Mouse (Mus musculus) left cerebral cortex, postnatal 36 days (tissue): ENCODE measurements around the gene Mars2. TPM values are rescaled to one million over a fixed set of nuclear protein-coding genes. Genes with fewer than 3 reads are reported as not detected.

Experiments used
- DNase-seq, 2 experiments: peaks; one replicate each; pipeline ENCODE4 v3.0.0; 2021 to 2022; ENCODE audit warnings: low spot score in 2 of 2, mixed read lengths in 1 of 2
- intact Hi-C: fragments of 180-260 bp; cut with DNase I; formaldehyde crosslinking; loops from one replicate; pipeline ENCODE4 v1.15.1; 2025
- total RNA-seq, 2 experiments: library from RNA; stranded (reverse); gene quantifications; 2 replicates each; pipeline ENCODE4 v1.2.3; 2021

Gene Mars2
- total RNA-seq = 1 to 10 TPM; 8.4 to 9.8 TPM

DNA sequence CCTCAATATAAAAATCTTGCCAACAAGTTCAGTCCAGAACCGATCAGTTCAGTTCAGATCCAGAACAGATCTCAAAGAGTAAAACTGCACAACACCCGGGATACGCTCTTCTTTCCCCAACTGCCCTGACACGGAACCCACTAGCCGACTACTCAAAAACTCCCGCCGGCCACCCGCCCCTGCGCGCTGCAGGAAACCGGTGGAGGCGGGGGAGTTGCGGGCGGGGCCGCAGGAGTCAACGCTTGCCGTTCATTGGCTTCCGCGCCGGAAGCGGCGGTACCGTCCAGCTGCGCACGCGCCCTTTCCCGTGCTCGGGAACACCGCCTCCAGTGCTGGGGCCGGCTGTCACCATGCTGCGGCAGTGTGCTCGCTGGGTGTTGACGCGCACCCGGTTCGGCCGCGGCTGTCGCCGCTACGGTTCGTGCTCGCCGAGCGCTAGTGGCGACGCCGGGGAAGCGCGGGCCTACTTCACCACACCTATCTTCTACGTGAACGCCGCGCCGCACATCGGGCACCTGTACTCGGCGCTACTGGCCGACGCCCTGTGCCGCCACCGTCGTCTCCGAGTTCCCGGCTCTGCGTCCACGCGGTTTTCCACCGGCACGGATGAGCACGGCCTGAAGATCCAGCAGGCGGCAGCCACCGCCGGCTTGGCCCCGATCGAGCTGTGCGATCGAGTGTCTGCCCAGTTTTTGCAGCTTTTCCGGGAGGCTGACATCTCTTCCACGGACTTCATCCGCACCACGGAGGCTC is at the start of gene Mars2:
Gene Mars2 (plus strand): TSS at position 288 of the 753 bp plus-strand sequence.
- intact Hi-C loops = loop anchor here (2.0 to 5.0 kb wide), 3 partner anchors 106 to 635 kb away; partner anchors contain the start of genes Hspd1, Hspe1 and Mob4
- DNase-seq = peak; percentile 95 to 96

DNA sequence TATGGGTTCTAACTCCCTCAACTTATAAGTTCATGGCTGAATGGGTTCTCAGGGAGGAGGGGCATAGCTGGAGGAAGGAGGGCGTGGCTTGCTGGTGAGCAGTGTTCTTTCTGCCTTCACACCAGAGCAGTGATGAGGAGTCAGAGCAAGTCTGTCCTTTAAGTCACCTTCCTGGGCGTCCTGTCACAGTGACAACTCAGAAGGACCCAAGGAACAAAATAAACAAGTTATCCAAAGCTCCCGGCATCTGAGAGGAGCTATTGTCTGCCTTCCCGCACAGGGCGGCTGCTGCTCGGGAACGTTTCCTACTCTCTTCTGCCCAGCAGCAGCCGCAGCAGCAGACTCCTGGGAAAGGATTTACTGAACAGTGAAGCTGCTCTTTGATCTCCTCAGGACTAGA is 45.0 kb upstream of the Mars2 start:
- DNase-seq = no peak
- intact Hi-C loops = loop anchor here (5.0 kb wide), 1 partner anchor 35 kb away; the partner anchor contains the start of gene Rftn2

GRCm38 (mm10) chr1:55192824-55193223 is 44.2 kb upstream of the Mars2 start:
- no peak for DNase-seq
- intact Hi-C loops = loop anchor here (5.0 kb wide), 1 partner anchor 34 kb away; the partner anchor contains the start of gene Rftn2

DNA sequence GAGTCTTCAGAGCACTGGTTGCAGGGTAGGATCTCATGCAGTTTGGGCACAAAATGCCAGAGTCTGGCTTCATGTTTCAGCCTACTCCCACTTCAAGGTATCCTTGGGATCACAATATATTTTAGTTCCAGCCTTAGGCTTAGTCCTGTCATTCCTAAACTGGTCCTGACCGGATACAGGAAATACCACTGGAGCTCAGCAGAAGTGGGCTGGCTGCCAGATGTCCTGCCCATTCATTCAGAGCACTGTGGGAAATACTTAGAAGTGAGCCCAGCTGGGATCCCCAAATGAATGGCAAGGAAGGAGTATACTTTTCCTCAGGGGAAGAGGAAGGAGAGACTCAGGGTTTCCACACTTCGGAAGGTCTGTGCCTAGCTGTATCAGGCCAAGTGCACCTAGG is 43.7 kb upstream of the Mars2 start:
- intact Hi-C loops = loop anchor here (5.0 kb wide), 1 partner anchor 34 kb away; the partner anchor contains the start of gene Rftn2
- no peak for DNase-seq

- intact Hi-C loops = loop anchor here (5.0 kb wide), 1 partner anchor 33 kb away; the partner anchor contains the start of gene Rftn2
- DNase-seq = no peak
These were observed 42.7 kb upstream of the Mars2 start for GRCm38 (mm10) chr1:55194064-55194915.

DNA sequence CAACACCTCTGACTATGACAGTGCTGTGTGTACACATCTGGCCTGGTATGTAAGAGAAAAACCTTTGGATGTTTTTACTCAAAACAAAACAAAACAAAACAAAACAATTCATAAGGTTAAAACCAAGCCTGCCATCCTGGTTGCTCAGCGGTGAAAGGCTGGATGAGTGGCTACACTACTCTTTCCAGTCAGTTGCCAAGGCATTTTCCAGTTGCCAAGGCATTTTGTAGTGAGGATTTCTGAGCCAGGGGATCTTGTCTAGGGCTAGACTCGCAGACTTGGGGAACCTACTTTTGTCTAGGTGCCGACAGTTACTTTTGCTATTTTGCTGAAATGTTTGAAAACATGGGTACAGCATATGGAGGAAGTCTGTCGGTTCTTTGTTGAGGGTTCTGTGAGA is 42.0 kb upstream of the Mars2 start:
- intact Hi-C loops = no loop called here

DNA sequence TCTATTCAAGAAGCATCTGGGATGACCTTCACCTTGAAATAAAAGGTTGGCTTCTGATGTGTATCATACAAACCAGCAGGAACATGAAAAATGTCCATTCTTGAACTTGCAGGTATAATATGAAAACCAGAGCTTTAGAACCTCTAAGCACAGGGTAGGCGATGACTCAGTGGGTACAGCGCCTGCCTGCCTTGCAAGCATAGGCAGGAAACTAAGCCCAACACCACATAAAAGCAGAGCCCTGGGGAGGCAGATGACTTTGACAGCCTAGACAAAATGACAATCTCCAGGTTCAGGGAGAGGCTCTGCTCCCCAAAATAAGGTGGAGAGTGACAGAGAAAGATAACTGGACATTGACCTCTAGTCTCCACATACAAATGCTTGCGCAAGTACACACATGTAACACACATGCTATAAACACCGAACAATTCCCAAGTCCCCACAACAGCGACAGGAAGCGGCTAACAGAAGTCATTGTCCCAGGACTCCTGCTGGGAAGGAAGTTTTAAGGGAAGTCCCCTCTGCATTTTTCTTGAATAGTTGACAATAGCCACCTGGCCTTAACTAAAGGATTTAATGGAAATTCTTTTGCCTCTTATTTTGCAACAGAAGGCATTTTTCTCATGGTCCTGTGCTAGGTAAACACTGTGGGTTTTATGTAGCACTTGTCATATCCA is 40.5 kb upstream of the Mars2 start:
- no peak for DNase-seq
- intact Hi-C loops = no loop called here

More for the DNA sequence above, 42.0 kb upstream of the Mars2 start:
- DNase-seq = no peak

- DNase-seq = no peak
- intact Hi-C loops = no loop called here
These were observed 38.3 kb upstream of the Mars2 start for GRCm38 (mm10) chr1:55198719-55199118.

- peak; percentile 30 to 46 for DNase-seq
- intact Hi-C loops = loop anchor here (2.0 kb wide), 1 partner anchor 41 kb away; no protein-coding TSS in a partner anchor
These were observed 34.9 kb upstream of the Mars2 start for GRCm38 (mm10) chr1:55201850-55202752.

GRCm38 (mm10) chr1:55205808-55206327 is 31.1 kb upstream of the Mars2 start:
- no peak for DNase-seq
- intact Hi-C loops = no loop called here

DNA sequence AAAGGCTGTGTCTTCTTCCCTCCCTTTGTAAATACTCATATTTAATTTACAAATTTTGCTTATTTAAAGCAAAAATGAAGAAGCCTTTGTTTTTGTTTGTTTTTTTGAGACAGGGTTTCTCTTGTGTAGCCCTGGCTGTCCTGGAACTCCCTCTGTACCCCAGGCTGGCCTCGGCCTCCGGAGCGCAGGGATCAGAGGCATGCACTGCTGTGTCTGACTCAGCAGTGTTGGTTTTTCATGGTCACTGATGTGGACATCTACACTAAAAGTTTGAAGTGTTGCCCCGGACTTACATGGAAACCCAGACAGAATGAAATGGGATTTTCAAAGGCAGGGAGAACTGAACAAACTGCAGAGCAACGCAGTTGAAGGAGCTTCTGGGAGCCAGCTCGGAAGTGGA is 29.4 kb upstream of the Mars2 start:
- intact Hi-C loops = no loop called here

DNA sequence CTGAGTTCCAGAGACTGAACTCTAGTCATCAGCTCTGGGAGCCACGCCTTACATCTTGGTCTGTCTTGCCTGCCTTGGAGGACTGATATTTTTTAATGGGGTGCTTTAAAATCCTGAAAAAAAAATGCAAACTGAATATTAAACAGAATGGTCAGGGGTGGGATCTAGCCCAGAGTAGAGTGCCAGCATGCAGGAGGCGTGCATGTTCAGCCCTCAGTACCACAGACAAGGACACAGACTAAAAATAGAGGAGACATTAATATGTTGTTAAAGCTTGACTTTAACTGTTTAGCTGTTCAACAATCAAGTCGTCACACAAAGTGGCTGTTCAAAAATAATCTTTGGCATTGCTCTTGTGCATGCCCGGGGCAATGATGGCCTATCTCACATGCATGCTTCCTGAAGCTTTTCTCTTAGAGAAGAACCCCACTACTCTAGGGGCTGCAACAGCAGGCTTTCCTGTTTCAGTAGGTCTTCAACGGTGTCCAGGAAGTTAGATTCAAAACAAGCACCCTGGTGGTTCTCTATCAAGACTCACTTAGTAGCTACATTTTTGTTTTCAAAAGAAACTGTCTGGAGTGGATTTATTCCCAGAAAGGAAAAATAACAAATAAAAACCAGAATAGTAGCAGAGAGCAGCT is 28.4 kb upstream of the Mars2 start:
- intact Hi-C loops = no loop called here
- DNase-seq = no peak

More for the DNA sequence above, 29.4 kb upstream of the Mars2 start:
- DNase-seq = no peak

DNA sequence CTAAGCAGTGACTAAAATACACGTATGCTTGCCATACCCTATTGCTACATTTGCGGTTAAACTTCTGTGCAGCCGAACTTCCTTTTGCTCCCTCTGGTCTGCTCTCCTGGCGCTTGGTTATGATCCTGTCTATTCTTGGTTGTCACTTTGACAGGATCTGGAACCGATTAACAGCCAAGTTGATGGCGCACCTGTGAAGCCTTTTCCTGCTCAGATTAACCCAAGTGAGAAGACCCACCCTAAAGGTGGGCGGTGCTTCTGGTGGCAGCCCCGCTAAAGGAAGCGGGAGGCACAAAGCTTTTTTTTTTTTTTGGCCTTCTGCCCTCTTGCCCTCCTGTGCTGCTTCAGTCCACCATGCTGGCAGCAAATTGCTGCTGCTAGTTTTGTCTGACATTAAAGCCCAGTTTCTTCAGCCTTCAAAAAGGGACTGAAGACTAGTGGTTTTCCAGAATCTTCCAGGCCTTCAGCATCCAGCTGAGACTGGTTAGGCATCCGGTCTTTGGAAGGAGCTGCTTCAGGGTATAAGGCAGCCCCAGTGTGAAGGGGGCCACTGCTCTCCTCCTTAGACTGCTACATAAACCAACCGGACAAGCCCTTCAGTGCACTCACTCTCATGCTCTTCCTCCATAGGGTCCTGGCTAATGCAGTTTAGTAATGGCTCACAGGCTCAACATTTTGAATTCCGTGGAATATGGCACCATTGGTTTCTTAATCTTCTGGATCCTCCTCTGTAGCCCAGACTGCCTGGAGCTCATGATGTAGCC is 26.6 kb upstream of the Mars2 start:
- intact Hi-C loops = no loop called here
- no peak for DNase-seq

- intact Hi-C loops = no loop called here
- DNase-seq = no peak
These were observed 25.9 kb upstream of the Mars2 start for GRCm38 (mm10) chr1:55211081-55211480.

- no peak for DNase-seq
- intact Hi-C loops = no loop called here
These were observed 24.2 kb upstream of the Mars2 start for GRCm38 (mm10) chr1:55212771-55213170.

DNA sequence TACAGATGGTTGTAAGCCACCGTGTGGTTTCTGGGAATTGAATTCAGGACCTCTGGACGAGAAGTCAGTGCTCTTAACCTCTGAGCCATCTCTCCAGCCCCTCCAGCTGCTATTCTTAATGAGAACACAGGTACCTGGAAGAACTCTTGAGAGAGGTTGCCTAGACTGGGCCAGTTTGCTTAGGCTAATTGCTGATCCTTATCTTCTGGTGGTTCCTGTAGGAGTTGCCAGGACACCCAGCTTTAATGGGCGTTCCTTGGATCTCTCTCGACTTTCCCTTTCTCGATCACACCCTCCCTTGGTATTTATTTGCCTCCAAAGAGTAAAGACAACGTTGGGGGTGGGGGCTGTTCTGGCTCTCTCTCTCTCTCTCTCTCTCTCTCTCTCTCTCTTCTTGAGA is 23.5 kb upstream of the Mars2 start:
- DNase-seq = no peak
- intact Hi-C loops = no loop called here

DNA sequence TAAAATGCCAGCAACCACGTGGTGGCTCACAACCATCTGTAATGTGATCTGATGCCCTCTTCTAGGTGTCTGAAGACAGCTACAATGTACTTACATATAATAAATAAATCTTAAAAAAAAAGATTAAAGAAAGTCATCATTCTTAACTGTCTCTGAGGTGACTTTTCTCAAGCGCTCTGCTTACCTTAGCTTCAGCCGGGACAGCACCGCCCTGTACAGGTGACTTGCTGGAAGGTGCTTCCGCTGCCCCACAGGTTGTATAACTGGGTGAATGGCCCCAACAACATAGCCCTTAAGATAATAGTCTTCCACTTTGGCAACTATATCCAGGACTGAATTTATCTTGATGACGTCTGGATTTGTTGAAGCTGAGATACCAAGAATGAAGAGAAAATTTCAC is 23.0 kb upstream of the Mars2 start:
- no peak for DNase-seq
- intact Hi-C loops = no loop called here
